Mouse (Mus musculus): ENCODE measurements at regions not wholly inside any gene's neighbourhood (a gene's known extent, or its start where the extent isn't known, plus 50 kb on each side); places are given as distances from the start of the nearest gene placed in this dataset.

GRCm38 (mm10) chr13:72902576-72902975 is 274.0 kb downstream of the Irx2 start:
- no peak for DNase-seq
- Histone ChIP-seq H3K4me3 (replicated peaks; ENCODE audit: extremely low read depth, low read depth, low read length) (no peak overlapping the region), H3K4me1 (ENCODE audit: control insufficient read depth, insufficient read depth, low read length) (no peaks in the 10 kb centered on the region)
- TF ChIP-seq POLR2A (IDR thresholded peaks at IDR 0.05; ENCODE audit: borderline replicate concordance, extremely low read depth, low read depth, low read length) (no peak), CTCF (IDR thresholded peaks at IDR 0.05; ENCODE audit: insufficient read depth, low read length) (no peak)
- WGBS = 35% methylated on average over 2 of the region's 2 CpGs

- no peak for DNase-seq
- TF ChIP-seq CTCF (IDR thresholded peaks at IDR 0.05; ENCODE audit: insufficient read depth, low read length) (no peak), POLR2A (IDR thresholded peaks at IDR 0.05; ENCODE audit: borderline replicate concordance, extremely low read depth, low read depth, low read length) (no peak)
- WGBS = 56% methylated on average over 4 of the region's 4 CpGs
- no peaks in the 10 kb centered on the region for H3K4me1 ChIP-seq (ENCODE audit: control insufficient read depth, insufficient read depth, low read length)
- no peak overlapping the region for H3K4me3 ChIP-seq (replicated peaks; ENCODE audit: extremely low read depth, low read depth, low read length)
These were observed 290.3 kb downstream of the Irx2 start for GRCm38 (mm10) chr13:72918895-72919294.

GRCm38 (mm10) chr13:72920368-72920767 is 291.7 kb downstream of the Irx2 start:
- DNase-seq = no peak
- Histone ChIP-seq H3K4me1 (ENCODE audit: control insufficient read depth, insufficient read depth, low read length) (no peaks in the 10 kb centered on the region), H3K4me3 (replicated peaks; ENCODE audit: extremely low read depth, low read depth, low read length) (no peak overlapping the region)
- 31% methylated on average over 1 of the region's 1 CpGs for whole genome bisulfite sequencing
- no peak for TF ChIP-seq CTCF (IDR thresholded peaks at IDR 0.05; ENCODE audit: insufficient read depth, low read length)
- TF ChIP-seq POLR2A (IDR thresholded peaks at IDR 0.05; ENCODE audit: borderline replicate concordance, extremely low read depth, low read depth, low read length) = no peak

- 16% methylated on average over 6 of the region's 6 CpGs for WGBS
- no peak for DNase-seq
- no peak overlapping the region for H3K4me3 ChIP-seq (replicated peaks; ENCODE audit: extremely low read depth, low read depth, low read length)
- H3K4me1 ChIP-seq (ENCODE audit: control insufficient read depth, insufficient read depth, low read length) = no peaks in the 10 kb centered on the region
- TF ChIP-seq POLR2A (IDR thresholded peaks at IDR 0.05; ENCODE audit: borderline replicate concordance, extremely low read depth, low read depth, low read length) (no peak), CTCF (IDR thresholded peaks at IDR 0.05; ENCODE audit: insufficient read depth, low read length) (no peak)
These were observed 296.0 kb downstream of the Irx2 start for GRCm38 (mm10) chr13:72924560-72925135.

GRCm38 (mm10) chr13:72937246-72937645 is 308.6 kb downstream of the Irx2 start:
- whole genome bisulfite sequencing = 70% methylated on average over 4 of the region's 4 CpGs

GRCm38 (mm10) chr13:72938156-72938874 is 309.7 kb downstream of the Irx2 start:
- no peak overlapping the region for H3K4me3 ChIP-seq (replicated peaks; ENCODE audit: extremely low read depth, low read depth, low read length)
- no peak for DNase-seq
- H3K4me1 ChIP-seq (ENCODE audit: control insufficient read depth, insufficient read depth, low read length) = no peaks in the 10 kb centered on the region
- no peak for TF ChIP-seq CTCF (IDR thresholded peaks at IDR 0.05; ENCODE audit: insufficient read depth, low read length)
- TF ChIP-seq POLR2A (IDR thresholded peaks at IDR 0.05; ENCODE audit: borderline replicate concordance, extremely low read depth, low read depth, low read length) = no peak
- 29% methylated on average over 13 of the region's 13 CpGs for WGBS

More at GRCm38 (mm10) chr13:72937246-72937645, 308.6 kb downstream of the Irx2 start:
- H3K4me3 ChIP-seq (replicated peaks; ENCODE audit: extremely low read depth, low read depth, low read length) = no peak overlapping the region
- no peak for TF ChIP-seq POLR2A (IDR thresholded peaks at IDR 0.05; ENCODE audit: borderline replicate concordance, extremely low read depth, low read depth, low read length)
- TF ChIP-seq CTCF (IDR thresholded peaks at IDR 0.05; ENCODE audit: insufficient read depth, low read length) = no peak
- no peak for DNase-seq
- H3K4me1 ChIP-seq (ENCODE audit: control insufficient read depth, insufficient read depth, low read length) = no peaks in the 10 kb centered on the region

GRCm38 (mm10) chr13:72947374-72948165 is 312.7 kb upstream of the Irx4 start:
- TF ChIP-seq POLR2A (IDR thresholded peaks at IDR 0.05; ENCODE audit: borderline replicate concordance, extremely low read depth, low read depth, low read length) = no peak
- TF ChIP-seq CTCF (IDR thresholded peaks at IDR 0.05; ENCODE audit: insufficient read depth, low read length) = no peak
- Histone ChIP-seq H3K4me1 (ENCODE audit: control insufficient read depth, insufficient read depth, low read length) (no peaks in the 10 kb centered on the region), H3K4me3 (replicated peaks; ENCODE audit: extremely low read depth, low read depth, low read length) (no peak overlapping the region)
- 61% methylated on average over 7 of the region's 7 CpGs for WGBS
- no peak for DNase-seq

GRCm38 (mm10) chr13:72958616-72959518 is 301.4 kb upstream of the Irx4 start:
- Histone ChIP-seq H3K4me1 (ENCODE audit: control insufficient read depth, insufficient read depth, low read length) (no peaks in the 10 kb centered on the region), H3K4me3 (replicated peaks; ENCODE audit: extremely low read depth, low read depth, low read length) (no peak overlapping the region)
- TF ChIP-seq CTCF (IDR thresholded peaks at IDR 0.05; ENCODE audit: insufficient read depth, low read length) (no peak), POLR2A (IDR thresholded peaks at IDR 0.05; ENCODE audit: borderline replicate concordance, extremely low read depth, low read depth, low read length) (no peak)
- 28% methylated on average over 15 of the region's 15 CpGs for WGBS
- DNase-seq = no peak

GRCm38 (mm10) chr13:72961291-72961690 is 299.0 kb upstream of the Irx4 start:
- WGBS = 86% methylated on average over 3 of the region's 3 CpGs
- DNase-seq = no peak
- Histone ChIP-seq H3K4me1 (ENCODE audit: control insufficient read depth, insufficient read depth, low read length) (no peaks in the 10 kb centered on the region), H3K4me3 (replicated peaks; ENCODE audit: extremely low read depth, low read depth, low read length) (no peak overlapping the region)
- TF ChIP-seq POLR2A (IDR thresholded peaks at IDR 0.05; ENCODE audit: borderline replicate concordance, extremely low read depth, low read depth, low read length) (no peak), CTCF (IDR thresholded peaks at IDR 0.05; ENCODE audit: insufficient read depth, low read length) (no peak)

Measured in lung, adult 2 months (tissue).